Mouse (Mus musculus) spleen, adult 2 months (tissue): ENCODE measurements around the gene Gpr141. TPM values are rescaled to one million over a fixed set of nuclear protein-coding genes. Genes with fewer than 3 reads are reported as not detected.

Experiments used
- DNase-seq, 2 experiments: peaks; one replicate each; pipeline versions ENCODE4 v3.0.0 to v3.0.0-alpha.2; 2012 to 2021; ENCODE audit warnings: low spot score in 2 of 2, low read depth in 1 of 2
- H3K27ac ChIP-seq: fragments of 200-500 bp; 2 replicates; pipeline ENCODE4 v1.5.1; 2012; ENCODE audit warnings: low read length, inconsistent platforms; ENCODE audit not compliant: insufficient read depth
- H3K27me3 ChIP-seq: fragments of 200-500 bp; 2 replicates; pipeline ENCODE4 v1.6.1; 2012; ENCODE audit warnings: mild to moderate bottlenecking, moderate library complexity, low read length, inconsistent platforms; ENCODE audit not compliant: control insufficient read depth, insufficient read depth
- H3K36me3 ChIP-seq: fragments of 200-500 bp; 2 replicates; pipeline ENCODE4 v1.6.1; 2012; ENCODE audit warnings: mild to moderate bottlenecking, low read length, inconsistent platforms; ENCODE audit not compliant: control insufficient read depth, insufficient read depth
- H3K4me1 ChIP-seq: fragments of 200-500 bp; 2 replicates; pipeline ENCODE4 v1.6.1; 2011; ENCODE audit warnings: inconsistent platforms; ENCODE audit not compliant: control insufficient read depth, insufficient read depth, insufficient read length
- H3K4me3 ChIP-seq: fragments of 200-500 bp; 2 replicates; pipeline ENCODE4 v1.5.1; 2011; ENCODE audit warnings: mild to moderate bottlenecking, inconsistent platforms; ENCODE audit not compliant: insufficient read depth, insufficient read length; ENCODE audit errors: extremely low read depth
- CTCF ChIP-seq: fragments of 200-500 bp; IDR thresholded peaks from 2 replicates; pipeline ENCODE4 v1.5.1; 2011; ENCODE audit warnings: mild to moderate bottlenecking, inconsistent platforms; ENCODE audit not compliant: insufficient read depth, insufficient read length, insufficient replicate concordance; ENCODE audit errors: extremely low read depth
- POLR2A ChIP-seq: fragments of 200-500 bp; IDR thresholded peaks from 2 replicates; pipeline ENCODE4 v1.6.1; 2011; ENCODE audit warnings: low read depth, low read length, inconsistent platforms
- WGBS: fragments of 180-500 bp; shearing (Covaris S2); methylation state at CpG from one replicate; pipeline ENCODE4 v1.1.7; 2018; 5-methylcytosine and 5-hydroxymethylcytosine counted together
- polyA plus RNA-seq: library from polyadenylated mRNA; depleted of rRNA; stranded (reverse); fragments of >200 nt; gene quantifications from 2 replicates; pipeline ENCODE4 v1.2.3, GENCODE M21; 2012; rRNA removed

Gene Gpr141
- polyA plus RNA-seq, 1 experiment: 1.9 TPM

DNA sequence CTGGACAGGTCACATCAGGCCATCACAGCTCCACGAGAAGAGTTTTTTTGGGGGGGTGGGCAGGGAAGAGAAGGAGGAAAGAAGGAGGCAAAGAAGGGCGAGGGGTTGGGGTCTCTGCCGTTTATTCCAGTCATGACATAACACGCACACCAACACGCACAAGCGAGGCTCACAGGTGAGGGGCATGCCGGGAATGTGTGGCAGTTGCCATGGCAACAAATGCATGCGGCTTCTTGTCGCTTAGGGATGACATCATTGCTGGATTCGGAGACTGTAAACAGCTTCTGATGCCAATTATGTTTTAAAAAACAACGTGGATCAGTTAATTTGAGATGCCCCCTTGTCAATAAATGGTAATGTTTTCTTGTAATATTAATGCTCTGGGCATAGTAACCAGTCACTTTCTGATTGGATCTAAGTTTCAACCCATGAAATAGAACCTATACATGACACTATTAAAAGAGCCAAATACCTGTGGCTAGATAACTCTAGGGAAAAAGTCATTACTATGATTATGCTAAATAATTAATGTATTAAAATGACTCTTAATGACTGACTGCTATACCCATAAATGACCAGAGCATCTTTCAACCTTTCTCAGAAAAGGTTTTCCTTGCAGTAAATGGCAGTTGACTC, 122.5 kb downstream of the Gpr141 start:
- no peak for DNase-seq
- WGBS: 84% methylated on average over 11 of the region's 11 CpGs
- H3K27me3 ChIP-seq: no peaks in the 10 kb centered on the region
- no peaks in the 10 kb centered on the region for H3K36me3 ChIP-seq
- no peaks in the 10 kb centered on the region for H3K4me1 ChIP-seq
- no peak overlapping the region for H3K27ac ChIP-seq
- no peak for TF ChIP-seq POLR2A
- TF ChIP-seq CTCF: no peak
- no peak overlapping the region for H3K4me3 ChIP-seq

DNA sequence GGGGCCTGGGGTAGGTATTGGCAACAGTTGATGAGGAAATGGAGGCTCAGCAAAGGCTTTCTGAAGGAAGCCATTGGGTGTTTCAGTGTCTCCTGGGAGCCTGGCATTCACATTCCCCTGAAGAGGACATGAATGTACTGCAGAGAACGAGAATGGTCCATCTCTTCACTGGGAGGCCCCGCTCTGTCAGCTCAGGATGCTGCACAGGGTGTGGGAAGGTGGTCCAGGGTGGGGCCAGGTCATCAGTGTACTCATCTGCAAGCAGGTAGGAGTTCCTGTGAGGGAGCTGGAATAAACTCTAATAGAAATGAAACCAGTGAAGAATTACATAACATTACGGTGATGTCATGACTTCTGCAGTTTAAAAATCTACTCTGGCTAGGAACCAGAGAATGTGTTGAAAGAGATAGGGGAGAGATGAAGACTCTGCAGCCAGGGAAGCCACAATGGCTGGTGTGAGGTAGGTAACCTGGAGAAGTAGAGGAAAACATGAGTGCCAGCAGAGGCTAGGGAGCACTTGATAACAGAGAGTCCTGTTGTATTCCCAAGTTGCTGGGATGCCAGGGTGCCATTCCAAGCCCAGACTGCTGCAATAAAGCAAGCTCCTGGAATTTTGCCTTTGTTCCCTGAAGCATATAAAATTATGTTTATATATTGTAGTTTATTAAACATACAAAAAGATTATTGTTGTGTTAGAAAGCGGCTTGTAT, 123.2 kb downstream of the Gpr141 start:
- Histone ChIP-seq H3K4me1 (no peaks in the 10 kb centered on the region), H3K36me3 (no peaks in the 10 kb centered on the region), H3K27me3 (no peaks in the 10 kb centered on the region), H3K27ac (no peak overlapping the region), H3K4me3 (no peak overlapping the region)
- WGBS: 83% methylated on average over 4 of the region's 4 CpGs
- DNase-seq: no peak
- no peak for TF ChIP-seq POLR2A
- TF ChIP-seq CTCF: no peak

Other genes with a start within 250 kb of the Gpr141 start
- 6.5 and 7.8 TPM in 2 replicates for gene Epdr1, start 204.3 kb downstream of the Gpr141 start, polyA plus RNA-seq
- gene Sfrp4, start 201.2 kb downstream of the Gpr141 start, polyA plus RNA-seq: 0.07 and 0.22 TPM in 2 replicates
- gene Nme8, start 126.5 kb downstream of the Gpr141 start, polyA plus RNA-seq: not detected in 2 replicates